Mouse (Mus musculus): ENCODE measurements around the gene Krtap19-2.

Gene Krtap19-2

GRCm38 (mm10) chr16:88874169-88874568 is at the start of gene Krtap19-2:
TSS of gene Krtap19-2 (minus strand) at chr16:88874269.
- no peak for DNase-seq (ENCODE audit: low spot score)

GRCm38 (mm10) chr16:88896357-88896756 is 22.3 kb upstream of the Krtap19-2 start, which contains the start of gene Krtap19-5:
TSS of gene Krtap19-5 (minus strand) at chr16:88896457.
- no peak for DNase-seq (ENCODE audit: low spot score)

GRCm38 (mm10) chr16:88886870-88887269 is 12.8 kb upstream of the Krtap19-2 start:
- no peak for DNase-seq (ENCODE audit: low spot score)

- DNase-seq (ENCODE audit: low spot score): no peak
These were observed 10.9 kb upstream of the Krtap19-2 start, which contains the start of gene Krtap19-4 for GRCm38 (mm10) chr16:88884989-88885388. TSS of gene Krtap19-4 (minus strand) at chr16:88885089.

GRCm38 (mm10) chr16:88877938-88878337 is 3.9 kb upstream of the Krtap19-2 start, which contains the start of gene Krtap19-3:
TSS of gene Krtap19-3 (minus strand) at chr16:88878038.
- no peak for DNase-seq (ENCODE audit: low spot score)

GRCm38 (mm10) chr16:88869311-88869710 is 4.8 kb downstream of the Krtap19-2 start, which contains the start of gene Krtap19-1:
TSS of gene Krtap19-1 (minus strand) at chr16:88869411.
- no peak for DNase-seq (ENCODE audit: low spot score)

GRCm38 (mm10) chr16:88864887-88865407 is 9.1 kb downstream of the Krtap19-2 start:
- DNase-seq (ENCODE audit: low spot score): no peak

- peak; percentile 65 for DNase-seq (ENCODE audit: low spot score)
These were observed 22.6 kb downstream of the Krtap19-2 start for GRCm38 (mm10) chr16:88851450-88851849.

GRCm38 (mm10) chr16:88848558-88848957 is 25.5 kb downstream of the Krtap19-2 start:
- DNase-seq (ENCODE audit: low spot score): no peak

- DNase-seq (ENCODE audit: low spot score): no peak
These were observed 26.7 kb downstream of the Krtap19-2 start for GRCm38 (mm10) chr16:88847363-88847762.

GRCm38 (mm10) chr16:88826978-88827377 is 47.1 kb downstream of the Krtap19-2 start:
- peak; percentile 56 for DNase-seq (ENCODE audit: low spot score)

- DNase-seq (ENCODE audit: low spot score): peak; percentile 27
These were observed 47.9 kb downstream of the Krtap19-2 start, which contains the start of gene Krtap14 for GRCm38 (mm10) chr16:88826095-88826652. TSS of gene Krtap14 (minus strand) at chr16:88826145.

GRCm38 (mm10) chr16:88823736-88824135 is 50.3 kb downstream of the Krtap19-2 start:
- peak; percentile 72 for DNase-seq (ENCODE audit: low spot score)

Data from embryo, embryonic 10.5 days (tissue).